Mouse (Mus musculus) C2C12 (cell line): Measurements from ENCODE around the gene Clic6. TPM values are rescaled to one million over a fixed set of nuclear protein-coding genes. Genes with fewer than 3 reads are reported as not detected.

Source experiments
- H3K27me3 ChIP-seq: one replicate; pipeline ENCODE4 v1.6.1; 2011; ENCODE audit not compliant: control insufficient read depth, insufficient read depth, insufficient read length
- H3K36me3 ChIP-seq: one replicate; pipeline ENCODE4 v1.6.1; 2011; ENCODE audit not compliant: control insufficient read depth, insufficient read depth
- H3K4me3 ChIP-seq: one replicate; pipeline ENCODE4 v1.5.1; 2011; ENCODE audit warnings: mild to moderate bottlenecking, control low read depth; ENCODE audit not compliant: poor library complexity, insufficient read depth, severe bottlenecking
- H3K79me2 ChIP-seq: one replicate; pipeline ENCODE4 v1.6.1; 2011; ENCODE audit not compliant: control insufficient read depth, insufficient read depth
- H3K79me3 ChIP-seq: one replicate; pipeline ENCODE4 v1.6.1; 2011; ENCODE audit warnings: low read depth, control low read depth
- H3ac ChIP-seq: one replicate; pipeline ENCODE3; 2011; ENCODE audit warnings: low read depth; ENCODE audit not compliant: control insufficient read depth, insufficient read length
- CEBPB ChIP-seq: IDR thresholded peaks from one replicate; pipeline ENCODE4 v1.6.1; 2011; ENCODE audit warnings: low read depth, mild to moderate bottlenecking, control low read depth, moderate library complexity
- CTCF ChIP-seq: IDR thresholded peaks from one replicate; pipeline ENCODE4 v1.5.1; 2011; ENCODE audit not compliant: control insufficient read depth, insufficient read depth, insufficient read length
- FOSL1 ChIP-seq: IDR thresholded peaks from one replicate; pipeline ENCODE4 v1.8.0; 2011; ENCODE audit warnings: mild to moderate bottlenecking, low read length; ENCODE audit not compliant: poor library complexity, insufficient read depth, severe bottlenecking
- MAX ChIP-seq: IDR thresholded peaks from one replicate; pipeline ENCODE4 v1.6.1; 2011; ENCODE audit warnings: mild to moderate bottlenecking, control low read depth
- MYOD1 ChIP-seq: IDR thresholded peaks from one replicate; pipeline ENCODE4 v1.6.1; 2011; ENCODE audit warnings: low read depth; ENCODE audit not compliant: control insufficient read depth, insufficient read length
- MYOG ChIP-seq: IDR thresholded peaks from one replicate; pipeline ENCODE4 v1.6.1; 2011; ENCODE audit not compliant: control insufficient read depth, insufficient read length; ENCODE audit errors: extremely low read depth
- USF1 ChIP-seq: IDR thresholded peaks from one replicate; pipeline ENCODE4 v1.6.1; 2011; ENCODE audit warnings: low read depth, mild to moderate bottlenecking, control low read depth, moderate library complexity
- polyA plus RNA-seq: library from polyadenylated mRNA; unstranded; fragments of >200 nt; fragmentation: generic; extraction: Trizol; gene quantifications from one replicate; pipeline ENCODE4 v1.2.1, GENCODE M21; 2012; ENCODE audit warnings: missing spikeins

Gene Clic6
- polyA plus RNA-seq, 1 experiment = 0.01 TPM

- H3K79me2 ChIP-seq = no peaks in the 10 kb centered on the region
- H3K79me3 ChIP-seq = no peaks in the 10 kb centered on the region
- no peaks in the 10 kb centered on the region for H3K36me3 ChIP-seq
- H3K27me3 ChIP-seq = no peaks in the 10 kb centered on the region
- no peak for TF ChIP-seq MYOG
- no peak for TF ChIP-seq CTCF
- TF ChIP-seq MYOD1 = no peak
- TF ChIP-seq USF1 = no peak
- no peak for TF ChIP-seq CEBPB
- TF ChIP-seq MAX = no peak
- TF ChIP-seq FOSL1 = no peak
- no peak overlapping the region for H3K4me3 ChIP-seq
- no peak overlapping the region for H3ac ChIP-seq
Measured at GRCm38 (mm10) chr16:92518718-92519117, 33.2 kb downstream of the Clic6 start.

GRCm38 (mm10) chr16:92519820-92520492, 34.4 kb downstream of the Clic6 start:
- Histone ChIP-seq H3K36me3 (no peaks in the 10 kb centered on the region), H3K79me3 (no peaks in the 10 kb centered on the region), H3ac (no peak overlapping the region), H3K79me2 (no peaks in the 10 kb centered on the region), H3K27me3 (no peaks in the 10 kb centered on the region), H3K4me3 (no peak overlapping the region)
- TF ChIP-seq CTCF = peak; percentile 64
- TF ChIP-seq MYOD1 = no peak

GRCm38 (mm10) chr16:92523351-92523750, 37.8 kb downstream of the Clic6 start:
- H3K27me3 ChIP-seq = no peaks in the 10 kb centered on the region
- no peaks in the 10 kb centered on the region for H3K79me3 ChIP-seq
- H3ac ChIP-seq = no peak overlapping the region
- H3K4me3 ChIP-seq = no peak overlapping the region
- H3K79me2 ChIP-seq = no peaks in the 10 kb centered on the region
- TF ChIP-seq MYOG = no peak
- no peak for TF ChIP-seq FOSL1
- no peak for TF ChIP-seq USF1
- TF ChIP-seq CEBPB = no peak
- no peak for TF ChIP-seq MAX
- no peak for TF ChIP-seq MYOD1
- no peak for TF ChIP-seq CTCF
- H3K36me3 ChIP-seq = no peaks in the 10 kb centered on the region

- Histone ChIP-seq H3K79me2 (no peaks in the 10 kb centered on the region), H3ac (no peak overlapping the region), H3K27me3 (no peaks in the 10 kb centered on the region), H3K4me3 (no peak overlapping the region), H3K79me3 (no peaks in the 10 kb centered on the region), H3K36me3 (no peaks in the 10 kb centered on the region)
- TF ChIP-seq MYOG = no peak
- TF ChIP-seq FOSL1 = no peak
- TF ChIP-seq USF1 = peak; percentile 9
Measured at GRCm38 (mm10) chr16:92524651-92525050, 39.1 kb downstream of the Clic6 start.

GRCm38 (mm10) chr16:92525919-92526318, 40.4 kb downstream of the Clic6 start:
- no peaks in the 10 kb centered on the region for H3K79me3 ChIP-seq
- no peaks in the 10 kb centered on the region for H3K79me2 ChIP-seq
- no peak overlapping the region for H3K4me3 ChIP-seq
- H3K27me3 ChIP-seq = no peaks in the 10 kb centered on the region
- H3K36me3 ChIP-seq = no peaks in the 10 kb centered on the region
- no peak for TF ChIP-seq MYOG
- TF ChIP-seq FOSL1 = no peak
- TF ChIP-seq MAX = no peak
- no peak for TF ChIP-seq CEBPB
- no peak for TF ChIP-seq CTCF
- TF ChIP-seq MYOD1 = no peak
- TF ChIP-seq USF1 = no peak
- H3ac ChIP-seq = no peak overlapping the region

GRCm38 (mm10) chr16:92535258-92535657, 49.7 kb downstream of the Clic6 start:
- Histone ChIP-seq H3ac (no peak overlapping the region), H3K79me3 (no peaks in the 10 kb centered on the region), H3K27me3 (no peaks in the 10 kb centered on the region), H3K36me3 (no peaks in the 10 kb centered on the region), H3K4me3 (no peak overlapping the region), H3K79me2 (no peaks in the 10 kb centered on the region)
- TF ChIP-seq USF1 = no peak
- TF ChIP-seq MAX = no peak
- TF ChIP-seq CTCF = no peak
- TF ChIP-seq MYOG = no peak
- TF ChIP-seq FOSL1 = no peak
- TF ChIP-seq MYOD1 = no peak
